Mouse (Mus musculus) right cerebral cortex, postnatal 10 days (tissue): Measurements from ENCODE around the gene Gm11627.
A peak's percentile ranks its signal among the peaks of the same experiment; 100 is the strongest.

ENCODE experiments used
- DNase-seq, 2 experiments: peaks; one replicate each; pipeline ENCODE4 v3.0.0; 2021; ENCODE audit warnings: low spot score in 2 of 2

Gm11627 gene

DNA sequence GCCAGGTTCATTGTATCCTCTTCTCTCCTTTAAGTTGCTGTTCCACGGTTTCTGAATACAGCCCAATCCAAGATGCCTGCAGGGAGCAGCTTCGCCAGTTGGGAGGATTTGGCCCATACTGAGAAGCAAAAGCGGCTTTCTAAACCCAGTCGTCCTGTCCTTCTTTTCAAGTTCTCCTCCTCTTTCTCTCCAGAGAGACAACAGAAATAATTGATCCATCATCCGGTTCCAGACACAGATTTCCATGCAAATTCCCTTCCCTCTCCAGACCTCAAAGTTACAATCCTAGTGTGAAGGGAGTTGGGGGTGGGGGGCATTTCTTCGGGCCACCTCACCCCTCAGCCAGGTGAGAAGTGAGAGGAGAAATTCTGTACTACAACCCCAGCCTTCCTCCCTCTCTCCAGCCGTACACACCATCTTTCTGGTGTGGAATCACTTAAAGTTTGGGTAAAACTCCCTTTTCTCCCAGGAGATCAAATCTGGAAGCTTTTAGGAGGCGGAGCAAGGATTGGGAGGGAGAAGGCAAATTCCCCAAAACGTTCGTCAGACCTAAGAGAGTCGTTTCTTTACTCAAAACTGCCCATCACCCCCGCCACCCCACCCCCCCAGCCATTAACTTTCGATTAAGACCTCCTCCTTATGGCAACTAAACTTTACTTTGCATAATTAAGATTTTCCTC, 23.7 kb upstream of the Gm11627 start:
- peak in 1 of 2 experiments; percentile 8 for DNase-seq

DNA sequence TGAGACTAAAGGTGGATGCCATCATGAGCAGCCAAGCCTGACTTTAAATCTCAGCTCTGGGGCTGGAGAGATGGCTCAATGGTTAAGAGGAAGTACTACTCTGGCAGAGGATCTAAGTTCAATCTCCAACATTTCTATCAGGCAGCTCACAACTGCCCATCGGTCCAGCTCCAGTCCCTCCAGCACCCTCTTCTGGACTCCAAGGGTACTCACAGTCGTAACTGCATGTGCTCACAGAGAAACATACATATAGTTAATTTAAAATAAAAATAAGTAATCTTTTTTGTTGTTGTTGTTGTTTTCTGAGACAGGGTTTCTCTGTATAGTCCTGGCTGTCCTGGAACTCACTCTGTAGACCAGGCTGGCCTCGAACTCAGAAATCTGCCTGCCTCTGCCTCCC, 20.7 kb upstream of the Gm11627 start:
- no peak for DNase-seq

DNA sequence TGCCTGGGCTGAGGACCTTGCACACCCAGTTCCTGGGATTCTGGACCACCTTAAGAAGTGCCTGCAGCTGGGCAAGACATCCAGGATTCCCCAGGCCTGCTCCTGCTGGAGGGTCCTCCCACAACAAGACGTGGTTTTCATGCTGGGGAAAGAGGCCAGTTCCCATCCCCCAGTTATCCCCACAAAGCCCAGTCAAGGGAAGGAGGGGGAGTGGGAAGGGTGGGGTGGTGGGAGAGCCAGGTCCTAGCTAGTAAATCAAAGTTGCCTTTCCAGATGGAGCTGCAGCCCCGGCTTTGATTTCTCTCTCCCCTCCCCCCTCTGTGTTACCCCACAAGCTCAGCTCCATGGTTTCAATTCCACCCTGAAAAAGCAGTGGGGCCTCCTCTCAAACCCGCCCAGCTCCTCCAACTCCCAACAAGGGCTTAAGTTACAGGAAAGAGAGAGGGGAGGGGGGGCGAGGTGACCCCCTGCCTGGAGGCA, 16.1 kb upstream of the Gm11627 start:
- DNase-seq: no peak

DNA sequence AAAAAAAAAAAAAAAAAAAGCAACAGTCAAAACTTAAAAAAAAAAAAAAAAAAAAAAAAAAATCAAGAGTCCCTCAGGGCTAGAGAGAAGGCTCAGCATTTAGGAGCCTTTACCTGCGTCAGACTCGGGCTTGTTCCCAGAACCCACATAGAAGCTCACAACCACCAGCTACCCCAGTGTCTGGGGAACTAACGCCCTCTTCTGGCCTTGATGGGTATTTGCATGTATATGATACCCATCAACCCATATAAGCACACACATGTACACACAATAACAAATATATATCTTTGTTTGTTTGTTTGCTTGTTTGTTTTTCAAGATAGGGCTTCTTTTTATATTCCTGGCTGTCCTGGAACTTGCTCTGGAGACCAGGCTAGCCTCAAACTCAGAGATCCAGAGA, 8.3 kb upstream of the Gm11627 start:
- DNase-seq: no peak

DNA sequence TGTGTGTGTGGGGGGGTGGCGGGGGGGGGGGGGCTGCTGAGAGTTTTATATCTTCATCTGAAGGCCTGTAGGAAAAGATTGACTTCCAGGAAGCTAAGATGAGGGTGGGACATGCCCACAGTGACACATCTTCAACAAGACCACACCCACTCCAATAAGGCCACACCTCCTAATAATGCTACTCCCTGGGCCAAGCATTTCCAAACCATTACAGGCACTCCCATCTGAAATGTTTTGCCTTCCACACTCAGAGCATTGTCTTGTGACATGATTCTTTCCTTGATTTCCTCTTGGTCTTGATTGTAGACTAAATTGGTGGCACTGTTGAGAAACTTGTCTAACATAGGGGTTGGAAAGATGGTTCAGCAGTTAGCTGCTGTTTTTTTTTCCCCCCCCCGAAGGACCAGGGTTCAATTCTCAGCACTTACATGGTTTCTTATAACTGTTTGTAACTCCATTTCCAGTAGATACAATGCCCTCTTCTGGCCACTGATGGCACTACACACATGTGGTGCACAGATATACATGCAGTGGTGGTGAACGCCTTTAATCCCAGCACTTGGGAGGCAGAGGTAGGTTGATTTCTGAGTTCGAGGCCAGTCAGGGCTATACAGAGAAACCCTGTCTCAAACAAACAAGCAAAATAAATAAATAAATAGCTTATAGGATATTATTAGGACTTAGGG, 7.3 kb upstream of the Gm11627 start:
- no peak for DNase-seq

DNA sequence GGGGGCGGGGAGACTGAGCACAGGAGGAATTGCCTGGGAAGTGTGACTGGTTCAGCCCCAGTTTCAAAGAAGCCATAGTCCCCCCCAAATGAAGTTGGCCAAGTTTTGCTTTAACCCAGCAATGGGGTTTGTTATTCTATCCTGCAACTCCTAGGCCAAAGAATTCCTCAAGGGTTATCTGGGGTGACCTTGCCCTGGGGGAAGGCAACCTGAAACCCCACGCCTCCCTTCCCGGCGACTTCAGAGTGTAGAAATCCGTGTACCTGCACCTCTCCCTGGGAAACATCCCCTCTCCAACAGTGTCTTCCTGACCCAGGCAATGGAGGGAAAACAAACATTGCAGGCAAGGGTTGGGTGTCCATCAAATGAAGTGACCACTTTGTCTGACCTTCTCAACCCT, 3.5 kb upstream of the Gm11627 start:
- no peak for DNase-seq

DNA sequence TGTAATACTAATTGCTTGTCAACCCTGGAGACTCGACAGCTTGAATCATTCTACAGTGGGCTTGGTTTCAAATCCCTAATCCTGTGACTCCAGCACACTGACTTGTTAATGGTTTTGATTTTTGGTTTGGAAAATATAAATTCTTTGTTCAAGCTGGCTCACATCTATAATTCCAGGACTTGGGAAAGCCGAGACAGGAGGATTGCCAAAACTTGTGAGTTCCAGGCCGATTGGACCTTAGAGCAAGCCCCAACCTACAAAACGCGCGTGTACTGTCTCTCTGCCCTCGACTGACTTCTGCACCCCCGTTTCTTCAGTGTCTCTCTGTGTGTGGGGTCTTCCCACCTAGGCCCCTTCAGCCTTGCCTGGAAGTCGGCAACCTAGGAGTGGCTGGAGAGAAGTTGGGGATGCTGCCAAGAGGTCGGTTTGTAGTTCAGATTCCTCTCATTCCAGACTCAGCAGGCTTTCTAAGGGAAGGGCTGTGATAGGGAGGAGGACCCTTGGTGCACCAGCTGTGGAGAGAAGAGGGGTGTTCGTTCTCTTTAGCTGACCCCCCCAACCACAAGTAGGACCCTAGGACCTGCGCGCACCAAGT, 2.9 kb upstream of the Gm11627 start:
- DNase-seq: no peak

DNA sequence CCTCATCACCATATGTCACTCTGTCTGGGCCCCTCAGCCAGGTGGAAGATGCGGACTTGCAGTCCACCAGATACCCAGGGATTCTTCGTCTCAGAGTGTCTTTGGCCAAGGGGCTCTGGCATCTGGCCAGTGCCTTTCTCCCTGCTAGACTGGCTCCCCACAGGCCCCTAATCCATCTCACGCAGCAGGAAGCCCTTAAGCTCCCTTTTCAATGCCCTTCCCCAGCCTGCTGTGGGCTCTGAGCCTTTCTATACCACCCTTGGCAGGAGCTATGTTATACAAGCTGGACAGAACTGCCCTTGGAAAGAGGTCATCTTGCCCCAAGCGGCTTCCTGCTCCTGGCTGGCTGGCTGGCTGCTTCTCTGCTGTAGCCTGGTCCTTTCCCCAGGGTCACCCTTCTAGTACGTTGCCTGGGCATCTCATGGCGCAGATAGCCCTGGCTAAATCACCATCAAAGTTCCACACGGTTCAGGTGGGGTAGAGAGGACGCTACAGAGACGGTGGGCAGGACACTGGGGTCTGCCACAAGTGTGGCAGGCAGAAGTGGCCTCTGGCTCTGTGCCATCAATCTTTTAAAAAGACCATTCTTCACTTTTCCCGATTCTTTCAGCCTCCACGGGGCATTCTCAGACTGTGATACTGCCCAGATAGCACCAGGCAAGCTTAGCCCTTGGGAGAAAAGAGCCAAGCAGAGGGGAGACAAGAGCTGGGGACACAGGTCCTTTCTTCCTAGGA, 2.2 kb upstream of the Gm11627 start:
- no peak for DNase-seq

DNA sequence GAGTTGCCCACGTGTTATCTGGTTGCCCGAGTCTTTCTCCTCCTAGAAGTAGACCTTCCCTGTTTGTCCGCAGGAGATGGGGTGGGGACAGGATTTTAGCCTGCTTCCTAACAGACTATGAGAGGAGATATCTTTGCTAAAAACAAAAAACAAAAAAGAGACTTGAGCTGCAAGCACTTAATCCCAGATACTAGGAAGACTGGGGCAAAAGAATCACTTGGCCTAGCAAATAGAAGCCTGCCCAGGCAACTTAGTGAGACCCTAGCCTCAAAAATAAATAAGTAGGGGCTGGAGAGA, 721 bp upstream of the Gm11627 start:
- no peak for DNase-seq

DNA sequence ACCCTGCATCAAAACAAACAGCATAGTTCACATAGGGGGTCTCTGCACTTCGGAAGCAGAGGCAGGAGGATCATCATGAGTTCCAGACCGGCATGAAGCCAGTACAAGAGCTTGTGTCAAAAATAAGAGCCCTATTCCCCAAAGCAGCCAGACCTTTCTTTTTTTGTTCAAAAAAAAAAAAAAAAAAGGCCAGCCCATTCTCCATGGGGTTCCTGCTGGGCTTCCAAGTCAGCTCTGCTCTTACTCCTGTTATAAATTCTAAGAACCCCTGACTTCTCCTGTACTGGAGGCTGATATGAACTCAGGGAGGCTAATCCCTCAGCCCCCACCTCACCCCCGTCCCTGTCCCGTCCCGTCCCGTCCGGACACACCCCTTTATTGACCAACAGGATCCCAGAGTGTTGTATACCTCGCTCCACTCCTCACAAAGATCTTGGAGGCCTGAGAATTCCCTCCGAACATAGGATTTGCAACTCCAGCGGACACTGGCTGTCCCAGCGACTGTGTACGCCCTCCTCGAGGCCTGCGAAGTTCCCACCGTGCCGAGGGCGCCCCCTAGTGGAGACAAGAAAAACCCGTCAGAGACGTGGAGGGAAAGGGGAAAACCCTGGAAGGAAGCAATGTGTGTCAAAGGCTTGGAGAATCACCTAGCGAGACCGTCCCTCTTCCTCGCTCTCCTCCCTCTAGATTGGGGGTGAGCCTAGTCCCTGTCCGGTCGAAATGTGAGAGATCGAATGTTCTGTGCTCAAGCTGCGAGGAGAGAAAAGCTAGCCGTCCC, 731 bp downstream of the Gm11627 start:
- DNase-seq: peak; percentile 55 to 81

DNA sequence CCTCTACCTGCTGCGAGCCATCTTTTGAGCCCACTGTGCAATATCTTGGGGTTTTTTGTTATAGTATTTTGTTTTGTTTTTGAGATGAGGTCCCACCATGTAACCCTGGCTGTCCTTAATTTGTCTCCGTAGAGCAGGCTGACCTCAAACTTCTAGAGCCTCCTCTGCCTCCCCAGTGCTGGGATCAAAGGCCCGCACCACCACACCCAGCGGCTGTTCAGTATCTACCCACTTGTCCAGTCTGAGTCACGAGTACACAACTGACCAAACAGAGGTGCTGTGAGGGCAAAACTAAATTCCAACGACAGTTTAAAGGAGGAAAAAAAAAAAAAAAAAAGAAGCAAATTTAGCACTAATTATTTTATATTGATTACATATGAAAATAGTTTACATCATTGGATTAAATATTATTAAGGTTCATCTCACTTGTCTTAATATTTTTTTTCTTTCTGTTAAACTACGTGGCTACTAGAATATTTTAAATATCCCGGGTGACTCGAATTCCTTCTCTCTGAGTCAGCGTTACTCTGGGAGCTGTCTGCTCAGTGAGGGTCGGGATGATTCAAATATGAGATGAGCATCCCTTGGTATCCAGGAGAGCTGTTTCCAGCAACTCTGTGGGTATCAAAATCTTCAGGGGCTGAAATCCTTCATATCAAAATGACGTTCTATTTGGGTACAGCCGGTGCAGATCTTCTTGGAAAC, 3.1 kb downstream of the Gm11627 start:
- no peak for DNase-seq

DNA sequence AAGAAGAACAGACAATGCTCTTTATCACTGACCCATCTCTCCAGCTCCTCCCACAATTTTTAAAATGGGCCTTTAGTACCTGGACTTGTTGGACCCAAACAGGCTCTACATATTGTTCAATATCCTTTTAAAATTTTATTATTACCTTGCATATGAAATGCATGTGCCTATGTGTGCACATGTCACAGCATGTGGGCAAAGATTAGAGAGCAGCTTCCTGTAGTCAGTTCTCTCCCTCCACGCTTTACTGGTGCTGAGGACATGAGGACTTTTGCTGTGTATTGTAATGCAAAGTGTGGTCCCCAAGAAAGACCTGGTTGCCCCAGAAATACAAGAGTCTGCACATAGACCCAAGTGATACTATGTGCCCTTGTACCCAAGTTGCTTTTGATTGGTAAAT, 4.2 kb downstream of the Gm11627 start:
- DNase-seq: no peak

DNA sequence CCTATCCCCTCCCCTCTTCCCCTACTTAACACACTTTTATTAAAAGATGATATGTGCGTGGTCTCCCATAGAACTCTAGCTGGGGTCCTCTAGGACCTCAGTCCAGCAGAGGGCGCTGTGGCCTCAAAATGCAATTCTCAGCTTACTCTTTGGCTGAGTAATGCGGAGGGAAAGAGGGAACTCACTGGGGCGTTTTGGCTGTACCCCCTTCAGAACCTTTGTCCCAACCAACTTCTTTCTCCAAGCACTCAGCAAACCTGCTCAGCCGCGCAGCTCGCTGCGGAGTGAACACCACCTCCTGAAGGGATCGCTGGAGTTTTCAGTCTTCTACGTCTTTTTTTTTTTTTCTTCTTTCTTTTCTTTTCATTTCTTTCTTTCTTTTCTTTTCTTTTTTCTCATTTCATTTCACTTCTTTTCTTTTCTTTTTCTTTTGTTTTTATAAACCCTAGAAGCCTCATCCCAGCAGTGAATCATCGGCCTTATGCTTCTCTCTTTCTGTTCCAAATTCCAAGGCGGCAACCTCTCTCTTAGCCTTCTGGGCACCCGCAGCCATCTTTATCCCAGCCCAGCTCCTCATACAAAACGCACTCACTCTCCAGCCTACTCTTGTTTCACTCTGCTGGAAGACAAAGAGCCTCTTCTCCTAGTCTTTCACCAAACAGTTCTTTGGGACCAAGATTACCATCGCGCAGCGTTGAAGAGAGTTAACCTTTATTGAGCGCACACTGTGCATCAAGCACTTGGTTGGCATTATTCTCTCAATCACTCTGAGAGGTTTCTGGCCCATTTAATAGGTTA, 6.2 kb downstream of the Gm11627 start:
- DNase-seq: peak; percentile 76 to 91

DNA sequence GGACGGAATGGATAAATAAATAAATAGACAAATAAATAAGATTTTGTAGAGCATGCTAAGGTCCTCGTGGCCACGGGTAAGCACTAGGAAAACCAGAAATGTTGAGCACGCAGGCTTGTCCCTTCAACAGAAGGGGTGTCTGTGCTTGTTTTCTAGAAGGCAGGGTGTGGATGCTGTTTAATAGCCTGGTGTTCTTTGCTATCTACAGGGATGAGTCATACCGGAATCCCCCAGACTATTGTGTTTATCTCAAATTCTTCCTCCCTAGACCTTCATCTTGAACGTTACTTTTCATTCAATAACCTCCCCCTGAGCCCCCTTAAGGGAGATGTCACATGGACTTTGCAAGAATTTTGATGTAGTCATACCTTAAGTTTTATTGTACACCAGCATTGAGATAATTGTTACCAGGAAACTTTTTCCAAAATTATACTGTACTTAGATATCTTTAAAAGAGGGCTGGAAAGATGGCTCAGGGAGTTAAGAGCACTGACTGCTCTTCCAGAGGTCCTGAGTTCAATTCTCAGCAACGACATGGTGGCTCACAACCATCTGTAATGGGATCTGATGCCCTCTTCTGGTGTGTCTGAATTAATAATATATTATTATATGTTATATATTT, 10.4 kb downstream of the Gm11627 start:
- no peak for DNase-seq

DNA sequence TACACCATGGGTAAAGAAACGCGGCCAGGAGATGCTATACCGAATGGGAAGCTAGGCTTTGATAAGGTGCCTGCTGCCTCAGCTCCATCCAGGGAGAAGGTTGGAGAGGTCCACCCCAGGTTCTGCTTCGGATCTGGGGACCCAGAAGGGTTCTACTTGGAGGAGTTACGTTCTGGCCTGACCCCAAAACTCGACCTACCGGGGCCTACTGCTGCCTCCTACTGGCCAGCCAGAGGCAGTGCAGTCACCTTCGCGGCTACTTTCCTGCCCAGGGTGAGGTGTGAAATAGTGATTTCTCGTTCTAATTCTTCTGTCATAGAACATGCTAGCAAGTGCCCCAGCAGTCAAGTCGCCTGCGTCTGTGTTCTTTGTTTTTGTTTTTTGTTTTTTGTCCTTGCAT, 11.1 kb downstream of the Gm11627 start:
- DNase-seq: no peak

DNA sequence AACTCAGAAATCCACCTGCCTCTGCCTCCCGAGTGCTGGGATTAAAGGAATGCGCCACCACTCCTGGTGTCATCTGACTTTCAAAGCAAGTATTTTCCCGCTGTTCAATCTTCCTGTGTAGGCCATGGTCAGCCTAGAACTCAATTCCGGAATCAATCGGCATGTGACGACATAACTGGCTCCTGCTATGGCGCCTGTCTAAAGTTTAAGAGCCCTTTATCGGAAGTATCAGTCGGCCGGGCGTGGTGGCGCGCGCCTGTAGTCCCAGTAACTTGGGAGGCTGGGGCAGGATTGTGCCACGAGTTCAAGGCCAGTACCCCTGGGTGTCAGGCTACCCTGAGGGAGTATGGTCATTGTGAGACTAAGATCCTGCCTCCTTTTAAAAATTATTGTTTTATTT, 11.5 kb downstream of the Gm11627 start:
- no peak for DNase-seq

DNA sequence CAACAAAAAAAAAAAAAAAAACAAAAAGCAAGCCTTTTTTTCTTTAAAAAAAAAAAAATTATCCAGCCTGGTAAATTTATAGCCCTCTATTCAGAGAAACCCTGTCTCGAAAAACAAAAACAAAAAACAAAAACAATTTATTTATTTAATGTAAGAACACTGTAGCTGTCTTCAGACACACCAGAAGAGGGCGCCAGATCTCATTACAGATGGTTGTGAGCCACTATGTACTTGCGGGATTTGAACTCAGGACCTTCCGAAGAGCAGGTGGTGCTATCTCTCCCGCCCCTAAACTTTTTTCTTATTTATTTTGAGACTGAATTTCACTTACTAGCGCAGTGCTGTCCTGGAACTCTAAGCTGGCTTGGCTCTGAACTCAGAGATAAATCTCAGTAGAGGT, 12.1 kb downstream of the Gm11627 start:
- no peak for DNase-seq

DNA sequence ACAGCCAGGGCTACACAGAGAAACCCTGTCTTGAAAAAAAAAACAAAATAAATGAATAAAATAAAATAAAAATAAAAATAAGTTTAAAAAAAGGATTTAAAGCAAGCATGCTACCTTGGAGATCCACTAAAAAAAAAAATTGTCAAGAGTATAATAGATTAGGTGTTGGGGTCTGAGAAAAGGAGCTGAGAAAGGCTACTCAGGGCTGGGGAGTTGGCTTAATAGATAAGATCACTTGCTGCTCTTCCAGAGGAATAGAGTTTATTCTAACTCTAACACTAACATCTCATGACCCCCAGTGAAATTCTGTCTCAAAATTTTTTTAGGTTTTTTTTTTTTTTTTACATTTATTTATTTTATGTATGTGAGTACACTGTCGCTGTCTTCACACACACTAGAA, 13.0 kb downstream of the Gm11627 start:
- no peak for DNase-seq

DNA sequence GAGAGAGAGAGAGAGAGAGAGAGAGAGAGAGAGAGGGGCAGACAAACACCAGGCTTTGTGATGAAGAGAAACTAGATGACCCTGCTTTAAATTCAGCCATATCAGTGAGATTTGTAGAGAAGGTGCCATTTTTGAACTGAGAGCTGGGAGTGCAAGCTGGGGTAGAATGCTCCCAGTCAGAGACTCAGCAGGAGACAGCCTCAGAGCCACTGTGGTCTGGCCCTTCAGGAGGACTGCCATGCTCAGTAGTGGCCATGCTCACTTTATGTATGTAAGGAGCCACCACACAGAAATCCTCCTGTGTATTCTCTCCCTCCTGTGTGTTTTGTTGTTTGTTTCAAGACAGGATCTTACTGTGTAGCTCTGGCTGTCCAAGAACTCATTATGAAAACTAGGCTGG, 13.5 kb downstream of the Gm11627 start:
- DNase-seq: no peak
